Mouse (Mus musculus) limb, embryonic 12.5 days (tissue): ENCODE data around the gene Tmem182. TPM values are rescaled to one million over a fixed set of nuclear protein-coding genes. Genes with fewer than 3 reads are reported as not detected.

Experiments
- ATAC-seq: fragments of 200-750 bp; cut with Nextera tagmentation; 2 replicates; pipeline ENCODE4 v1.8.0; 2017; ENCODE audit warnings: low read depth, moderate TSS enrichment; ENCODE audit not compliant: insufficient number of reproducible peaks, insufficient read depth, low FRiP score, low TSS enrichment
- H3K27ac ChIP-seq: fragments of 300-500 bp; sonication (generic); 2 replicates; pipeline ENCODE4 v1.5.1; 2016; ENCODE audit warnings: mild to moderate bottlenecking, moderate library complexity
- H3K27me3 ChIP-seq: fragments of 300-500 bp; sonication (generic); 2 replicates; pipeline ENCODE4 v1.6.1; 2016; ENCODE audit warnings: mild to moderate bottlenecking, moderate library complexity
- H3K36me3 ChIP-seq: fragments of 300-500 bp; sonication (generic); 2 replicates; pipeline ENCODE4 v1.6.1; 2016; ENCODE audit warnings: mild to moderate bottlenecking, moderate library complexity
- H3K4me1 ChIP-seq: fragments of 300-500 bp; sonication (generic); replicated peaks from 2 replicates; pipeline ENCODE4 v1.6.1; 2016
- H3K4me2 ChIP-seq: fragments of 300-500 bp; sonication (generic); 2 replicates; pipeline ENCODE4 v1.6.1; 2016; ENCODE audit warnings: mild to moderate bottlenecking, moderate library complexity
- H3K4me3 ChIP-seq: fragments of 300-500 bp; sonication (generic); replicated peaks from 2 replicates; pipeline ENCODE4 v1.5.1; 2016; ENCODE audit warnings: mild to moderate bottlenecking
- H3K9ac ChIP-seq: fragments of 300-500 bp; sonication (generic); replicated peaks from 2 replicates; pipeline ENCODE4 v1.6.1; 2016; ENCODE audit warnings: mild to moderate bottlenecking, moderate library complexity
- H3K9me3 ChIP-seq: fragments of 300-500 bp; sonication (generic); 2 replicates; pipeline ENCODE4 v1.6.1; 2016; ENCODE audit warnings: mild to moderate bottlenecking, moderate library complexity
- WGBS: fragments of 180-500 bp; shearing (Covaris S2); methylation state at CpG from one replicate; pipeline ENCODE4 v1.1.7; 2016; 5-methylcytosine and 5-hydroxymethylcytosine counted together
- polyA plus RNA-seq: library from polyadenylated mRNA; unstranded; fragments of >200 nt; fragmentation: Nextera tagmentation; extraction: Ambion mirVana; gene quantifications from 2 replicates; pipeline ENCODE4 v1.2.1, GENCODE M21; 2016

Gene Tmem182
- 0.43 and 0.47 TPM in 2 replicates for polyA plus RNA-seq

GRCm38 (mm10) chr1:40805351-40805750, at the start of gene Tmem182:
TSS of gene Tmem182 (plus strand) at chr1:40805601.
- Histone ChIP-seq H3K9me3 (no peaks in the 10 kb centered on the region), H3K4me1 (no peaks in the 10 kb centered on the region), H3K4me2 (no peak within 1 kb of the TSS), H3K36me3 (no peaks in the 10 kb centered on the region), H3K9ac (no peak within 1 kb of the TSS), H3K4me3 (no peak within 1 kb of the TSS), H3K27me3 (no peaks in the 10 kb centered on the region), H3K27ac (no peak within 1 kb of the TSS)
- 75% methylated on average over 9 of the region's 9 CpGs for WGBS
- no peak for ATAC-seq

GRCm38 (mm10) chr1:40759751-40760445, 45.5 kb upstream of the Tmem182 start:
- WGBS, result 88% methylated on average over 6 of the region's 6 CpGs

GRCm38 (mm10) chr1:40764042-40764441, 41.4 kb upstream of the Tmem182 start:
- H3K36me3 ChIP-seq, result no peaks in the 10 kb centered on the region
- H3K9me3 ChIP-seq, result no peaks in the 10 kb centered on the region
- no peaks in the 10 kb centered on the region for H3K27me3 ChIP-seq
- no peak overlapping the region for H3K27ac ChIP-seq
- H3K9ac ChIP-seq, result no peak overlapping the region
- H3K4me3 ChIP-seq, result no peak overlapping the region
- H3K4me1 ChIP-seq, result no peaks in the 10 kb centered on the region
- no peak for ATAC-seq
- 84% methylated on average over 1 of the region's 1 CpGs for WGBS
- H3K4me2 ChIP-seq, result no peak overlapping the region

More at GRCm38 (mm10) chr1:40759751-40760445, 45.5 kb upstream of the Tmem182 start:
- Histone ChIP-seq H3K4me3 (no peak overlapping the region), H3K27me3 (no peaks in the 10 kb centered on the region), H3K27ac (no peak overlapping the region), H3K9me3 (no peaks in the 10 kb centered on the region), H3K36me3 (no peaks in the 10 kb centered on the region), H3K9ac (no peak overlapping the region), H3K4me2 (no peak overlapping the region), H3K4me1 (peaks cover 5% of the 10 kb centered on the region; the same call in 1 of the 2 replicates)
- ATAC-seq, result no peak

- no peak for ATAC-seq
- no peaks in the 10 kb centered on the region for H3K4me1 ChIP-seq
- 42% methylated on average over 15 of the region's 15 CpGs for WGBS
- no peak overlapping the region for H3K9ac ChIP-seq
- H3K9me3 ChIP-seq, result no peaks in the 10 kb centered on the region
- H3K4me2 ChIP-seq, result no peak overlapping the region
- H3K27ac ChIP-seq, result no peak overlapping the region
- H3K27me3 ChIP-seq, result no peaks in the 10 kb centered on the region
- H3K36me3 ChIP-seq, result no peaks in the 10 kb centered on the region
- H3K4me3 ChIP-seq, result no peak overlapping the region
These were observed 40.6 kb upstream of the Tmem182 start for GRCm38 (mm10) chr1:40764701-40765275.

GRCm38 (mm10) chr1:40765521-40765920, 39.9 kb upstream of the Tmem182 start:
- Histone ChIP-seq H3K4me1 (no peaks in the 10 kb centered on the region), H3K36me3 (no peaks in the 10 kb centered on the region), H3K4me3 (no peak overlapping the region), H3K27me3 (no peaks in the 10 kb centered on the region), H3K4me2 (no peak overlapping the region), H3K9me3 (no peaks in the 10 kb centered on the region), H3K27ac (no peak overlapping the region), H3K9ac (no peak overlapping the region)
- no peak for ATAC-seq
- WGBS, result 82% methylated on average over 12 of the region's 12 CpGs

- Histone ChIP-seq H3K9me3 (no peaks in the 10 kb centered on the region), H3K4me1 (no peaks in the 10 kb centered on the region), H3K36me3 (no peaks in the 10 kb centered on the region), H3K4me3 (no peak overlapping the region), H3K4me2 (no peak overlapping the region), H3K27ac (no peak overlapping the region), H3K27me3 (no peaks in the 10 kb centered on the region), H3K9ac (no peak overlapping the region)
- WGBS, result 87% methylated on average over 18 of the region's 18 CpGs
- ATAC-seq, result no peak
These were observed 37.8 kb upstream of the Tmem182 start for GRCm38 (mm10) chr1:40767588-40767987.

- H3K9me3 ChIP-seq, result no peaks in the 10 kb centered on the region
- no peaks in the 10 kb centered on the region for H3K4me1 ChIP-seq
- ATAC-seq, result no peak
- no peaks in the 10 kb centered on the region for H3K27me3 ChIP-seq
- 0 out of 2 replicates have a peak, but pooled peaks cover 6% of the 10 kb centered on the region for H3K36me3 ChIP-seq
- no peak overlapping the region for H3K4me3 ChIP-seq
- no peak overlapping the region for H3K4me2 ChIP-seq
- H3K27ac ChIP-seq, result no peak overlapping the region
- 32% methylated on average over 6 of the region's 6 CpGs for WGBS
- no peak overlapping the region for H3K9ac ChIP-seq
These were observed 36.8 kb upstream of the Tmem182 start for GRCm38 (mm10) chr1:40768606-40769005.

GRCm38 (mm10) chr1:40769331-40769894, 36.0 kb upstream of the Tmem182 start:
- Histone ChIP-seq H3K27ac (no peak overlapping the region), H3K9me3 (no peaks in the 10 kb centered on the region), H3K9ac (no peak overlapping the region), H3K4me3 (no peak overlapping the region), H3K27me3 (no peaks in the 10 kb centered on the region), H3K4me2 (no peak overlapping the region), H3K36me3 (peaks cover 11% of the 10 kb centered on the region), H3K4me1 (no peaks in the 10 kb centered on the region)
- no peak for ATAC-seq
- 69% methylated on average over 4 of the region's 4 CpGs for WGBS

- ATAC-seq, result no peak
- Histone ChIP-seq H3K27me3 (no peaks in the 10 kb centered on the region), H3K4me3 (no peak overlapping the region), H3K9ac (no peak overlapping the region), H3K36me3 (peaks cover 11% of the 10 kb centered on the region), H3K4me1 (no peaks in the 10 kb centered on the region), H3K27ac (no peak overlapping the region), H3K4me2 (no peak overlapping the region), H3K9me3 (no peaks in the 10 kb centered on the region)
- WGBS, result 91% methylated on average over 7 of the region's 7 CpGs
These were observed 34.0 kb upstream of the Tmem182 start for GRCm38 (mm10) chr1:40771196-40771970.

GRCm38 (mm10) chr1:40773234-40773633, 32.2 kb upstream of the Tmem182 start:
- H3K27ac ChIP-seq, result no peak overlapping the region
- no peaks in the 10 kb centered on the region for H3K4me1 ChIP-seq
- no peaks in the 10 kb centered on the region for H3K9me3 ChIP-seq
- H3K4me3 ChIP-seq, result no peak overlapping the region
- WGBS, result 91% methylated on average over 5 of the region's 5 CpGs
- ATAC-seq, result no peak
- H3K4me2 ChIP-seq, result no peak overlapping the region
- H3K9ac ChIP-seq, result no peak overlapping the region
- H3K36me3 ChIP-seq, result peaks cover 11% of the 10 kb centered on the region
- no peaks in the 10 kb centered on the region for H3K27me3 ChIP-seq

GRCm38 (mm10) chr1:40774040-40774439, 31.4 kb upstream of the Tmem182 start:
- Histone ChIP-seq H3K4me1 (no peaks in the 10 kb centered on the region), H3K9ac (no peak overlapping the region), H3K36me3 (peaks cover 18% of the 10 kb centered on the region), H3K4me3 (no peak overlapping the region), H3K9me3 (peaks cover 6% of the 10 kb centered on the region), H3K4me2 (no peak overlapping the region), H3K27me3 (no peaks in the 10 kb centered on the region), H3K27ac (no peak overlapping the region)
- WGBS, result 95% methylated on average over 10 of the region's 10 CpGs
- ATAC-seq, result no peak
